Mouse (Mus musculus): ENCODE measurements around the gene Tapt1. TPM values are rescaled to one million over a fixed set of nuclear protein-coding genes. Genes with fewer than 3 reads are reported as not detected.
"Not testable (repeated sequence)": the region's sequence is repeated elsewhere in the genome, so short reads cannot be mapped to it uniquely, and the experiment has no call there.

Tapt1 gene
- total RNA-seq, 2 experiments from 2014 or later, result 43.2 to 50.9 TPM

DNA sequence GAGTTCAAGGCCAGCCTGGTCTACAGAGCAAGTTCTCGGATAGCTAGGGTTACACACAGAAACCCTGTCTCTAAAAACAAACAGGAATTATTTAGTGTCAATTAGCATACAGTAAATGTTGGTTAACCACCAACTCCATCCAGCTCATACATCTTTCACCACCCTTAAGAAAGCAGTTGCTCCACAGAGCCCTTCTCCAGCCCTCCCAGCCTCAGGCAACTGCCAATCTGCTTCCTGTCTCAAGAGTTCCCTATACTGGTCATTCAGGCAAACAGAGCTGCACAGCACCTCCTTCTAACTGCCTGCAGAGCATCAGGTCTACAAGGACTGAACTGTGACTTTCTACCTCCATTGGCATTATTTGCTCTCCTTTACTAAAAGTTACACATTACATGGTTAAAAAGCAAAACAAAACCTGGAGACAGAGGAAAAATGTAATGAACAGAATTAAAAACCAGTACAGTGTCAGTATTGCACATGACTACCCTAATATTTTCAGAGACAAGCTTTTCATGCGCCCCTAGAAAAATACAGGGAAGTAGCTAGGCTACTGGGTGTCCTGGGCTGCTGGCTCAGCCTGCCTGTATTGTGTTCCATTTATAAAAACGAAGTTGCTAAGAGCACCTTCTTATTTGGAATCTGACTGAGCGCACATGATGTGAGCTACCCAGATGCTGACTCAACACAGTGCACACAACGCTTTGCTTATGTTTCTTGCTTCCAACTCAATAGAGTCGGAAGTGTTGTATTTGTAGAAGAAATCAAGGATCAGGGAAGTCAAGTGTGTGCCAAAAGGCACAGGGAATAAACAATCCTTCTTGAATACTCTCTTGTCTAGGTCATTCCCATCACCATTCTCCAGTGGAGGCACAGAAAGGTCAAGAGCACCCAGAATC, 79.7 kb downstream of the Tapt1 start:
- DNase-seq (ENCODE audit: extremely low spot score in 1 of 2, low spot score in 1 of 2), result no peak

GRCm38 (mm10) chr5:44143467-44144235, 82.8 kb downstream of the Tapt1 start:
- no peak for DNase-seq (ENCODE audit: extremely low spot score in 1 of 2, low spot score in 1 of 2)

DNA sequence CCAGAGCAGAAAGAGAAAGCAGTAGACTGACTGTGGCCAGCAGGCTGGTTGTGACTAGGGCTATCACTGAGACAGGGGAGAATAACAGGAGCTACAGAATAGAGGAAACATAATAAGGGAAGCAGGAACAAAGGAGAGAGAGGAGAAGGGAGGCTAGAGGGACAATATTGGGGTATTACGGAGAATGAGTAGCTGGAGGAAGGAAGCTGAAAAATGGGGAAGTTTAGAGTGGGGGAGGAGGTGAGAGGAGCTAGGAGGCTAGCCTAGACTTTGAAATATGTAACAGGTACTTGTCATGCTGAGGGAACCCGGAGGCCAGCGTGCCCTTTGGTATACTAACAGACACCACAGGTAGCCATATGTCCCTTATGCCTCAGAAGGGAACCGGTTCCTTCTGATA, 98.9 kb downstream of the Tapt1 start:
- DNase-seq (ENCODE audit: extremely low spot score in 1 of 2, low spot score in 1 of 2), result no peak

DNA sequence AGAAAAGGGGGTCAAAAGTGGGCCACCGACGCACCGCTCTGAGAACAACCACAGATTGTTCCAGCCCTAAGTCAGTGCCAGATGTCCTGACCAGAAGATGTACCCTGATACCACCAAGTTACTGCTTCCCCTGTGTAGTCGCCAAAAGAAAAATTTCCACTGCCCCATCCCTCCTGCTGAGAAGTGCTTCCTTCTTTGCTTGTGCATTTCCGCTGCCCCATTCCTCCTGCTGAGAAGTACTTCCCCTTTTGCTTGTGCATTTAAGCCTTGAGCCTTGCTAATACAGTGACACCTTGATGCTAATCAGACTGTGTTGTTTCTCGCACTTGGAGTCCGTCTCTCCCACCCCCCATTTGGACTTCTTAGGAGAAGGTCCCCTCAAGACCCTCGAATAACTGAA, 99.9 kb downstream of the Tapt1 start:
- DNase-seq (ENCODE audit: extremely low spot score in 1 of 2, low spot score in 1 of 2), result not testable (repeated sequence)

Other genes starting within 250 kb of the Tapt1 start
- under 1 TPM; 0.39 to 0.54 TPM for gene Fgfbp1, start 244.8 kb downstream of the Tapt1 start, total RNA-seq (2021)
- 10 to 100 TPM; 22.3 to 27.0 TPM for gene Prom1, start 124.6 kb downstream of the Tapt1 start, total RNA-seq (2021)